9 mouse cellular contexts compared by ENCODE assay signal in genomic region chr16:93973123-93973522, GRCm38 (mm10). TPM values are rescaled to one million over a fixed set of nuclear protein-coding genes. Genes with fewer than 3 reads are reported as not detected.
DNase-seq lines count a peak whose midpoint lies in the region; ATAC-seq and TF ChIP-seq lines count a peak whose summit lies in the region.
"Had no signal": no experiment of that assay in that cellular context is flagged by ENCODE, and none has a peak within 500 bp of the region (broad histone marks: within the 10 kb centered on the region; RNA-seq: fewer than 3 reads in every experiment).

No protein-coding gene starts in this region.

- no peak for TF ChIP-seq EP300 in lung, postnatal 0 days (IDR thresholded peaks at IDR 0.05)
- TF ChIP-seq EP300 in liver, embryonic 14.5 days (IDR thresholded peaks at IDR 0.05; ENCODE audit: low read depth) = no peak

- WGBS in lung, postnatal 0 days = 22% methylated on average over 10 of the region's 10 CpGs
- 8% methylated on average over 10 of the region's 10 CpGs for WGBS in liver, embryonic 14.5 days (ENCODE audit: insufficient replicate concordance)
- WGBS in stomach, embryonic 15.5 days = 24% methylated on average over 10 of the region's 10 CpGs

- H3K9ac ChIP-seq in lung, postnatal 0 days (replicated peaks; ENCODE audit: low read depth) = no peak overlapping the region
- no peak overlapping the region for H3K9ac ChIP-seq in liver, embryonic 14.5 days (replicated peaks)
- H3K9ac ChIP-seq in stomach, embryonic 15.5 days = no peak overlapping the region

- H3K27ac ChIP-seq in lung, postnatal 0 days (ENCODE audit: low read length) = no peak overlapping the region
- H3K27ac ChIP-seq in liver, embryonic 14.5 days = no peak overlapping the region
- no peak overlapping the region for H3K27ac ChIP-seq in stomach, embryonic 15.5 days

- H3K36me3 ChIP-seq in lung, postnatal 0 days (ENCODE audit: insufficient read depth, low read length) = no peaks in the 10 kb centered on the region
- H3K36me3 ChIP-seq in liver, embryonic 14.5 days (replicated peaks; ENCODE audit: control insufficient read depth, insufficient read depth, low read depth) = no peaks in the 10 kb centered on the region
- no peaks in the 10 kb centered on the region for H3K36me3 ChIP-seq in stomach, embryonic 15.5 days

- peak overlapping the region; percentile 25; the same call in 1 of the 2 replicates for H3K4me3 ChIP-seq in lung, postnatal 0 days (ENCODE audit: low read depth, low read length)
- H3K4me3 ChIP-seq in liver, embryonic 14.5 days (ENCODE audit: insufficient read depth in 1 of 2, low read depth in 2 of 2, low read length in 2 of 2) = peak overlapping the region; percentile 38 to 46
- peak overlapping the region; percentile 24; the same call in 1 of the 2 replicates for H3K4me3 ChIP-seq in stomach, embryonic 15.5 days (replicated peaks)

- no peak for TF ChIP-seq CTCF in lung, postnatal 0 days (IDR thresholded peaks at IDR 0.05)
- TF ChIP-seq CTCF in liver, embryonic 14.5 days (IDR thresholded peaks at IDR 0.05; ENCODE audit: low read depth) = no peak

- H3K4me1 ChIP-seq in lung, postnatal 0 days (ENCODE audit: insufficient read depth, low read depth, low read length) = no peaks in the 10 kb centered on the region
- H3K4me1 ChIP-seq in liver, embryonic 14.5 days (replicated peaks; ENCODE audit: control insufficient read depth in 2 of 2, insufficient read depth in 2 of 2, low read length in 1 of 2) = peaks cover 0 to 6% of the 10 kb centered on the region in 2 experiments; a peak in 1 of 4 replicates
- H3K4me1 ChIP-seq in stomach, embryonic 15.5 days = no peaks in the 10 kb centered on the region

- DNase-seq in adrenal gland, adult 2 months = peak; percentile 5
- DNase-seq in adrenal gland, adult 18-20 months (ENCODE audit: low spot score in 2 of 2) = no peak
- no peak for DNase-seq in lung, postnatal 0 days (ENCODE audit: low spot score)
- no peak for DNase-seq in lung, postnatal 10 days
- no peak for DNase-seq in liver, embryonic 14.5 days (ENCODE audit: low read depth in 3 of 3, low spot score in 3 of 3)
- DNase-seq in frontal cortex, postnatal 10 days (ENCODE audit: low spot score in 2 of 2) = no peak
- no peak for DNase-seq in left cerebral cortex, adult 9 months (ENCODE audit: low spot score in 2 of 2)

- ATAC-seq in lung, postnatal 0 days = no peak
- no peak for ATAC-seq in liver, embryonic 14.5 days (ENCODE audit: insufficient read depth)
- no peak for ATAC-seq in stomach, embryonic 15.5 days (ENCODE audit: insufficient read depth, low FRiP score, low read depth)

- no peaks in the 10 kb centered on the region for H3K27me3 ChIP-seq in lung, postnatal 0 days (replicated peaks; ENCODE audit: insufficient read depth, low read length)
- no peaks in the 10 kb centered on the region for H3K27me3 ChIP-seq in liver, embryonic 14.5 days (ENCODE audit: control insufficient read depth, insufficient read depth, low read length)
- no peaks in the 10 kb centered on the region for H3K27me3 ChIP-seq in stomach, embryonic 15.5 days (replicated peaks)

- H3K4me2 ChIP-seq in lung, postnatal 0 days (replicated peaks; ENCODE audit: low read depth, low read length) = peak overlapping the region; percentile 45
- H3K4me2 ChIP-seq in liver, embryonic 14.5 days (ENCODE audit: low read depth) = peak overlapping the region; percentile 60
- peak overlapping the region; percentile 46 for H3K4me2 ChIP-seq in stomach, embryonic 15.5 days

- no peaks in the 10 kb centered on the region for H3K9me3 ChIP-seq in lung, postnatal 0 days (ENCODE audit: low read length)
- H3K9me3 ChIP-seq in liver, embryonic 14.5 days (ENCODE audit: control insufficient read depth, low read length) = no peaks in the 10 kb centered on the region
- no peaks in the 10 kb centered on the region for H3K9me3 ChIP-seq in stomach, embryonic 15.5 days

RNA-seq across cellular contexts. Expression of gene Cldn14, which starts 35.5 kb away (rescaled TPM):
- not detected for total RNA-seq in adrenal gland, adult 2 months (2021)
- polyA plus RNA-seq in adrenal gland, adult 2 months (2012; rRNA removed) = 0.08 TPM in 1 of 2 replicates, not detected in the other
- total RNA-seq in adrenal gland, adult 18-20 months (2021) = not detected
- not detected in 2 replicates for polyA plus RNA-seq in lung, postnatal 0 days (2015; fragmentation: Nextera tagmentation; extraction: Ambion mirVana)
- polyA plus RNA-seq in liver, embryonic 14.5 days (2012; rRNA removed) = 1.0 and 1.2 TPM in 2 replicates
- polyA plus RNA-seq in liver, embryonic 14.5 days (2014; fragmentation: Nextera tagmentation; extraction: Ambion mirVana) = 1.2 and 2.3 TPM in 2 replicates
- 0.37 TPM in 1 of 2 replicates, not detected in the other for polyA plus RNA-seq in stomach, embryonic 15.5 days (2015; fragmentation: Nextera tagmentation; extraction: Ambion mirVana)
- polyA plus RNA-seq: brain, embryonic 14.5 days had no signal
